Mouse (Mus musculus) central nervous system, embryonic 18 days (tissue): Measurements from ENCODE around the gene Lrrc43. TPM values are rescaled to one million over a fixed set of nuclear protein-coding genes. Genes with fewer than 3 reads are reported as not detected.

Source experiments
- polyA plus RNA-seq: library from polyadenylated mRNA; depleted of rRNA; stranded (reverse); fragments of >200 nt; gene quantifications from 2 replicates; pipeline ENCODE4 v1.2.3, GENCODE M21; 2012; rRNA removed

The Lrrc43 gene
- 0.84 and 1.1 TPM in 2 replicates for polyA plus RNA-seq

DNA sequence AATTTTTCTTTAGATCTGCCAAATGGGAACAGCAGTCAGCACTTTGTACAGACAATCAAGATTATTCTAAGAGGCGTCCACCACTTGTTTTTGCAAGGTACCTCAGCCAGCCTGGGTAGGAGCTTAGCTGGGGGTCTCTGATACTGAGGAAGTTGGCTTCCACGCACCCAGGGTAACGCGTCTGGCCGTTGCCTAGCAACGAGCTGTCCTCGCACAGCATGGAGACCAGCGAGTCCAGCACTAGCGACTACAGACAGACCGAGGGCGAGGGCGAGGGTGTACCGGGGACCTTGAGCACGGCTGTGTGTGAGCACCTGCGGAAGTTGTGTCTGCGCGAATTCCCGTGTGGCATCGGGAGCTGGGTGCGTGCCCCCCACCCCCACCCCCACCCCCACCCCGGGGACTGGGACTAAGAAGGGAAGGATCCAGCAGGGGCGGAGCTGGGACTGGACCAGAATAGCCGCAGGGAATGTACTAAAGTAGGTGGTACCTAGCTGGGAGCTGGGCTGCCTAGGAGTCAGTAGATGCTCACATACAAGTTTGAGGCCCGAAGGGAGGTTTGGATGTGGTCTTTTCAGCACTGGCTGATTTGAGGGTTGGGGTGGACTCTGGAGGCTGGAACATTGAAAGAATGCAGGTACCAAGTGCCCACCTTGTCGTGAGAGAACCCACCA, at the start of gene Lrrc43, which contains the start of gene Il31:
TSS of gene Lrrc43 (plus strand) at position 194 of the 674 bp plus-strand sequence.
TSS of gene Il31 (minus strand) at position 378 of the 674 bp plus-strand sequence.

DNA sequence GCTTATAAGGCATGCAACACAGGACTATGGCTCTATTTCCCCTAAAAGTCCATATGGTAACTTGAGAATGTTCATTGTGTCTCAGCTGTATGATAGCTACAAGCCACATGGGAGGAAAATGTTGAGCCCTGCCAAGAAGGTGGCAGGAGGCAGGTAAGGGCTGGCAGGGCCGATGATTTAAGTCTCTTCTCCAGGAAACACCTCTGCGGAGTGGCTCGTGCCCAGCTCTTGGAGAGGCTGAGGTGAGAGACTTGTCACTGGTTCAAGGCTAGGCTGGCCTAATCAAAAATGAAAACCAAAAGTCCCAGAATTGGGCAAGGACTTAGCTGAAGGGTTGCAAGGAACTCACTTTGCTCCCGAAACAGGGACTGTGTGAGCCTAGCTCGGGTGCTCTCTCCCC, 21.1 kb downstream of the Lrrc43 start, which contains the start of gene B3gnt4:
TSS of gene B3gnt4 (plus strand) at position 301 of the 400 bp plus-strand sequence.

DNA sequence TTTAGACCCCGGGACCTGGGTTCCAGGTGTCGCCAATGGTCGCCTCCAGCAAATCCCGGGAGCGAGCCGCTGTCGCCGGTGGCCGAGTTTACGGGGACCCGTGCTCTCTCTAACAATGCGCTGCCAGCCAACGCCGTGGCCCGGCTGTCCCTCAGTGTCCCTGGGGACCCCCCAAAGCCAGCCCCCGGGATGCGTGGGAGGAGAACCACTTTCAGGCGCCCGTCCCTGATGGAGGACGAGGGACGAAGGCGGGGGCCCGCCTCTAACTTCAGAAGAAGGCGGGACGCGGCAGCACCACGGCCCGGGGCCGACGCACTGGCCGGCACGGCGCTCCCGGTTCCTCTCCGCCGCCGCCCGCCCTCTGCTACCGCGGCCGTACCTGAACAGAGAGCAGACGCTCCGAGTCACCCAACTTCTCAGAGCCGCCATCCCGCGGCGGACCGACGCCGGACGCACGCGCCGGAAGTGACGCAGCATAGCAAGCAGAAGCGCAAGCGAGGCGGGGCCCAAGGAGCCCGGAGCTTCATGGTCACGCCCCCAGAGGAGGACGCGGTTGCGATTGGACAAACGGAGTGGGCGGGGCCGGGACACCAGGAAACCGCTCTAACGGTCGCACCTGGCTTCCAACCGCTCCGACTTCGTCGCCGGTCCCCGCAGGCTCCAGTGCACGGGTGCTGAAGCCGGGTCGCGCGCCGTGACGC, 34.7 kb downstream of the Lrrc43 start, which contains the start of gene Diablo:
TSS of gene Diablo (minus strand) at position 485 of the 701 bp plus-strand sequence.

DNA sequence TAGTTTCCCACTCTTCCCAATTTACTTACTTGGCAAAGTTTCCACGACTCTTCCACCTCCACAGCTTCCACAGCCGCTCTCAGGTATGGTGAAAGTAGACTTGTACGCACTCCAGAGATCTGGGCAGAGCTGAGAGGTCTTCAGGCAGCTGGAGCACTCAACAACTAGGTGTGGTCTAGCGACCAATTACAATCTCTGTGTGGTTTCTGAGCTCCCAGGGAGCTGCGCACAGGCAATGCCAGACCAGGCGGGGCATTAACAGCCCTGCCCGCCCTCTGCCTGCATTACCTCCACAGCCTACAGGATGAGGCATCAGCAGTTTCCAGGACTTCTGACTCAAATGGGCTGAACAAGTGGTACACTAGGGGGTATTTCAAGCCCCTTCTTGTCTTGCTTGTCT, 36.2 kb downstream of the Lrrc43 start, which contains the start of gene Gm49027:
TSS of gene Gm49027 (minus strand) at position 208 of the 400 bp plus-strand sequence.

Other genes starting within 250 kb of the Lrrc43 start
- 3.4 and 3.9 TPM in 2 replicates for gene Wdr66, start 237.2 kb upstream of the Lrrc43 start, polyA plus RNA-seq
- gene Bcl7a, start 145.5 kb upstream of the Lrrc43 start, polyA plus RNA-seq = 33.4 and 41.3 TPM in 2 replicates
- 27.4 and 27.7 TPM in 2 replicates for gene Mlxip, start 94.5 kb upstream of the Lrrc43 start, polyA plus RNA-seq
- not detected in 2 replicates for gene Il31, start 184 bp downstream of the Lrrc43 start, polyA plus RNA-seq
- gene B3gnt4, start 21.2 kb downstream of the Lrrc43 start, polyA plus RNA-seq = 3.0 and 3.1 TPM in 2 replicates
- 91.4 and 98.8 TPM in 2 replicates for gene Diablo, start 34.9 kb downstream of the Lrrc43 start, polyA plus RNA-seq
- gene Gm49027, start 36.2 kb downstream of the Lrrc43 start, polyA plus RNA-seq = 8.7 and 12.9 TPM in 2 replicates
- 36.7 and 38.2 TPM in 2 replicates for gene Vps33a, start 83.7 kb downstream of the Lrrc43 start, polyA plus RNA-seq
- gene Clip1, start 195.3 kb downstream of the Lrrc43 start, polyA plus RNA-seq = 90.5 and 98.9 TPM in 2 replicates
- 76.6 and 77.2 TPM in 2 replicates for gene Zcchc8, start 231.8 kb downstream of the Lrrc43 start, polyA plus RNA-seq